Mouse (Mus musculus): ENCODE measurements at regions not wholly inside any gene's neighbourhood (a gene's known extent, or its start where the extent isn't known, plus 50 kb on each side); places are given as distances from the start of the nearest gene placed in this dataset.

- intact Hi-C loops (cut with DNase I): no loop called here
- H3K27ac ChIP-seq: no peak overlapping the region
- TF ChIP-seq CTCF (IDR thresholded peaks at IDR 0.05): no peak
These were observed 83.5 kb upstream of the Klf4 start for GRCm38 (mm10) chr4:55615808-55616207.

GRCm38 (mm10) chr4:55613523-55613922, 81.3 kb upstream of the Klf4 start:
- no peak for DNase-seq
- TF ChIP-seq CTCF (IDR thresholded peaks at IDR 0.05): no peak
- intact Hi-C loops (cut with DNase I): no loop called here
- Histone ChIP-seq H3K4me3 (no peak overlapping the region), H3K27ac (no peak overlapping the region)

More at GRCm38 (mm10) chr4:55615808-55616207, 83.5 kb upstream of the Klf4 start:
- no peak for DNase-seq
- no peak overlapping the region for H3K4me3 ChIP-seq

- intact Hi-C loops (cut with DNase I): no loop called here
- H3K4me3 ChIP-seq: no peak overlapping the region
- no peak for DNase-seq
- no peak overlapping the region for H3K27ac ChIP-seq
- TF ChIP-seq CTCF (IDR thresholded peaks at IDR 0.05): no peak
These were observed 78.7 kb upstream of the Klf4 start for GRCm38 (mm10) chr4:55610998-55611397.

DNA sequence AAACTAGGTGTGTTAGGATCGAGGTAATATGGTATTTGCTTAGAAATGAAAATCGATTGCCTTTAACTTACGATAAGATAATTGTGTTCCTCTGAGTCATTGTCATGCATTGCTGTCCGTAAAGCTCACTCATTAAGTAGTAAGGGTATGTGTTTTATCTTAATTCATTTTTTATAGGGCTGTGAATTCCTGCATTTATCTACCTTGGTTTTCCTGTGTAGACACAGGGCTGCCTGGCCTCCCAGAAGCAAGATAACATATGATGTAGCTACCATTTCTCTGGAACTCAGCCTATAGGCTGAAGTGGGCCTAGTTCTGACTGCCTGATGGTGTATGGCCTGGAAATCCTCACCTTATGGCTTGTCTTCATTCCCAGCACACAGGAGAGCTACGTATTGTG, 76.9 kb upstream of the Klf4 start:
- DNase-seq: no peak
- TF ChIP-seq CTCF (IDR thresholded peaks at IDR 0.05): no peak
- intact Hi-C loops (cut with DNase I): no loop called here
- H3K27ac ChIP-seq: no peak overlapping the region
- H3K4me3 ChIP-seq: no peak overlapping the region

- peak overlapping the region; percentile 71 for H3K27ac ChIP-seq
These were observed 73.3 kb upstream of the Klf4 start for GRCm38 (mm10) chr4:55605541-55605940.

DNA sequence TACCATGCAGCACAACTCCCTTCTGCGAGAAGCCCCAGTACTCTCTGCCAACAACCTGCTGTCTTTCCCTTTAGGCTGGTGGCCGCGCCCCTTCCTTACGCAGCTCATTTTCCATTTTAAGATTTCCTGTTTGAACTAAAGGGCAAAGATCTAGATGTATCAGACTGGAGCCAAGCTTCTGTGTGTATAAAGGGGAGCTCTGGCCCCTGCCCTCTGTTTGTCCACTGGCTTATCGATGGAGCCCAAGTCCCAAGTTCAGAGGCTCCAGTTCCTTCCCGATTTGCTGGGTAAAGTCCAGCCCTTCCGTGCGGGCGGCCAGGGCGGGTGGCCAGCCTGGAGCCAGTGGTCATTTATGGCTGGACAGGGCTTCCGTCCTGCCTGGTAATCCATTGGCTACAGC, 72.6 kb upstream of the Klf4 start:
- Histone ChIP-seq H3K27ac (peak overlapping the region; percentile 71), H3K4me3 (peak overlapping the region; percentile 53)
- DNase-seq: peak; percentile 58
- intact Hi-C loops (cut with DNase I): loop anchor here (5.0 kb wide), 1 partner anchor 47 kb away; no protein-coding TSS in a partner anchor
- no peak for TF ChIP-seq CTCF (IDR thresholded peaks at IDR 0.05)

More at GRCm38 (mm10) chr4:55605541-55605940, 73.3 kb upstream of the Klf4 start:
- TF ChIP-seq CTCF (IDR thresholded peaks at IDR 0.05): no peak
- intact Hi-C loops (cut with DNase I): no loop called here
- no peak overlapping the region; the same call in 1 of the 2 replicates for H3K4me3 ChIP-seq
- no peak for DNase-seq

DNA sequence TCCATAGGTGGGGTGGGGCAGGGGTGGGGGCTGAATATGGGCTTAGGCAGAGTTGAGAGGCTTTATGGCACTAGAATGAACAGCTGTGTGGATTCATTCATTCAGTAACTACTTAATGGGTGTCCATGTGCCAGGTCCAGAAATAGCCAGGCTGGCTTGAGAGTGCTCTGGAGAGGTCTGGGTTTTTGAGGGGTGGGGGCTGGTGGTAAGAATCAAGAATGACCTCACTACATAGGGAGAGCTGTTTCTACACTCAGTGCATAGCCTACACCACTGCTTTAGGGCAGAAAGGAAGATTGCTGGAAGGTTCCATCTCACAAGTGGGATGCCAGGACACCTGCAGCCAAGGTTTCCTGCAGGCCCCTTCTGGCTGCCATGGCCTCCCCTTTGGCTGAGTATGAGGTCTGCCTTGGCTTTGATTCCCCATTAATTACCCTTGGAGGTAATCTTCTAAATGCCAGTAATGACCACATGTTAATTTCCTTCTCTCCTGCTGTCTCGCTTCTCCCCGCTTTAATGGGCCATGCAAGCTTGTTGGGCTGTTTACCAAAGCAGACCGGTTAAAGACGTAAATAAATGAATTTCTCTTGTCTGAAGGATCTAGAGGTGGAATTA, 71.7 kb upstream of the Klf4 start:
- intact Hi-C loops (cut with DNase I): loop anchor here (5.0 kb wide), 1 partner anchor 48 kb away; no protein-coding TSS in a partner anchor

DNA sequence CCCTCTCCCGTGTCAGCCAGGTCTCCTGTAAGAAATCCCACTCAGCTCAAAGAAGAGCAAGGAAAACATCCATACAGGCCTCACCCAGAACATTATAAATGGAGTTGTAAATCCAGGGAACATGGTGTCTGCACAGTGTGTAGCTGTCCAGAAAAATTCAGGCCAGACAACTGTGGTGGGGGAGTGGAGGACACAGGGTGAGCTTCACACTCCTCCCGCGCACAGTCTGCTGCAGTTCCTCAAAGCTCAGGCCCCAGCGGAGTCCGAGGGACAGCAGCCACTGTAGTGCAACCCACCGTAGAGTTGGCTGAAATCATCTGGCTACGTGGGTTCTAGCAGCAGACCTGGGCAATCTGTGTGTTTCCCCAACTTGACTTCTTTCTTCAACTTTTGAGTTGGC, 62.9 kb upstream of the Klf4 start:
- no peak for DNase-seq
- Histone ChIP-seq H3K27ac (no peak overlapping the region), H3K4me3 (no peak overlapping the region)
- intact Hi-C loops (cut with DNase I): no loop called here
- no peak for TF ChIP-seq CTCF (IDR thresholded peaks at IDR 0.05)

More for the DNA sequence above, 71.7 kb upstream of the Klf4 start:
- TF ChIP-seq CTCF (IDR thresholded peaks at IDR 0.05): no peak
- Histone ChIP-seq H3K27ac (peak overlapping the region; percentile 71; the same call in 1 of the 2 replicates), H3K4me3 (no peak overlapping the region)
- no peak for DNase-seq

DNA sequence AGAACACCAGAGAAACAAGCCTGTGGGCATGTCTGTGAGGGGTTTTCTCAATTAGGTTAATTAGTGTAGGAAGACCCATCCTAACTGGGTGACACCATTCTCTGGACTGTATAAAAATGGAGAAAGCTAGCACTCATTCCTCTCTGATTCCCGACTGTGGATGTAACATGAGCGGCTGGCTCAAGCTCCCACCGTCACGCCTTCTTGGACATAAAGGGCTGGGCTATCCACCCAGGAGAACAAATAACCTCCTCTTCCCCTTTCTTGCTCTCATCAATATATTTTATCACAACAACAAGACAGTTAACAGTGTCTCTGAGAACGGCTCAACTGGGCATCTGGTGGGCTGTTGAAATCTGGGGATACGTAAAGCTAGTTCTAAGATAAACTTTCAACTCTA, 62.4 kb upstream of the Klf4 start:
- intact Hi-C loops (cut with DNase I): no loop called here
- no peak overlapping the region for H3K4me3 ChIP-seq
- no peak for TF ChIP-seq CTCF (IDR thresholded peaks at IDR 0.05)
- no peak overlapping the region for H3K27ac ChIP-seq
- DNase-seq: no peak

DNA sequence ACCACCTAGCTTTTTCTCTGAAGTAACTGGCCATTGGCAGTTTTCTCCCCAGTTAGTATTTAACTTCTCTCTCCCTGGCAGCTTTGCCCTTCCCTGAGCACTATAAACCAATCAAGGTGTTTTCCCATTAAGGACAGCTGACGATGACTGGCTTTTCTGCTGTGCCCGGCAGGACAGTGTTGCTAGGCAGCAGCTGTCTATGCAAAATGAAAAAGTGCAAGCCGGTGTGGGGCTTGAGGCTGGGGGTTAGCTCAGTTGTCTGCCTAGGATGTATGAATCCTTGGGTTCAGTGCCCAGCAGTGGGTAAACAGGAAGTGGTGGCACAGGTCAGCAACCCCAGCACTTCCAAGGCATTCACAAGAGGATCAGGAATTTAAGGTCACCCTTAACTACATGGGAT, 60.9 kb upstream of the Klf4 start:
- no peak for TF ChIP-seq CTCF (IDR thresholded peaks at IDR 0.05)
- no peak for DNase-seq
- Histone ChIP-seq H3K4me3 (no peak overlapping the region), H3K27ac (no peak overlapping the region)
- intact Hi-C loops (cut with DNase I): no loop called here

GRCm38 (mm10) chr4:55586212-55586611, 53.9 kb upstream of the Klf4 start:
- intact Hi-C loops (cut with DNase I): no loop called here
- H3K4me3 ChIP-seq: no peak overlapping the region
- H3K27ac ChIP-seq: no peak overlapping the region
- TF ChIP-seq CTCF (IDR thresholded peaks at IDR 0.05): no peak
- DNase-seq: no peak

DNA sequence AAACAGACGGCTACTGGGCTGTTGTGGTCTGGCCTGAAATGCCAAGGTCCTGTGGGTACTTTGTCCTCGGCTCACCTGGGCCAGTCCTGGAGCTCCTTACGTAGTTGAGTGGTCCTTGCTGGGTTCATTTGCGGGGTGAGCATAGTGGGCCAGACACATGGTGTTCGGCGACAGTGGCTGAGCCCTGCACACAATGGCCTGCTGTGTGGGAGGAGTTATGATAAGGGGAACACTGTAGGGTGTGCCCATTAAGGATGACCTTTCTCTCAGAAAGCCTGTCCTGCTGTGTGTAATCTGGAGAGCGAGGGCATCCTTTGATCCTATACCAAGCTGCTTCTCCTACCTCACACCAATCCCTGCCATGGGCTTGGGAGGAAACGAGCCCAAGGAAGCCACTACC, 51.3 kb upstream of the Klf4 start:
- no peak overlapping the region for H3K27ac ChIP-seq
- intact Hi-C loops (cut with DNase I): no loop called here
- TF ChIP-seq CTCF (IDR thresholded peaks at IDR 0.05): no peak
- DNase-seq: no peak
- H3K4me3 ChIP-seq: no peak overlapping the region
